Mouse (Mus musculus) ES-E14 (cell line): Measurements from ENCODE around the gene Cfap126. TPM values are rescaled to one million over a fixed set of nuclear protein-coding genes. Genes with fewer than 3 reads are reported as not detected.
"Not testable (repeated sequence)": the region's sequence is repeated elsewhere in the genome, so short reads cannot be mapped to it uniquely, and the experiment has no call there.

ENCODE experiments used
- DNase-seq: peaks from one replicate; pipeline ENCODE4 v3.0.0-alpha.2; 2013; ENCODE audit warnings: low read depth, low spot score
- H3K27ac ChIP-seq: 2 replicates; pipeline ENCODE4 v1.5.1; 2012; ENCODE audit warnings: low read depth, mild to moderate bottlenecking, low read length, moderate library complexity, mixed read lengths; ENCODE audit not compliant: poor library complexity, insufficient read depth, severe bottlenecking
- H3K36me3 ChIP-seq: 2 replicates; pipeline ENCODE4 v1.6.1; 2012; ENCODE audit warnings: mild to moderate bottlenecking, low read length, moderate library complexity, mixed read lengths; ENCODE audit not compliant: control insufficient read depth, poor library complexity, insufficient read depth, severe bottlenecking
- H3K4me1 ChIP-seq, 2 experiments: fragments of 150-350 bp in 1 of 2; sonication (generic) in 1 of 2; 2 replicates each; pipeline ENCODE4 v1.6.1; 2012; ENCODE audit warnings: low read length in 2 of 2, mild to moderate bottlenecking in 1 of 2, mixed read lengths in 1 of 2; ENCODE audit not compliant: control insufficient read depth in 2 of 2, insufficient read depth in 2 of 2, poor library complexity in 1 of 2
- H3K4me3 ChIP-seq, 2 experiments: fragments of 150-350 bp in 1 of 2; sonication (generic) in 1 of 2; 2 replicates each; pipeline ENCODE4 v1.5.1; 2012; ENCODE audit warnings: low read length in 2 of 2, low read depth in 1 of 2, mild to moderate bottlenecking in 1 of 2, mixed read lengths in 1 of 2; ENCODE audit not compliant: insufficient read depth in 1 of 2, poor library complexity in 1 of 2, severe bottlenecking in 1 of 2
- H3K9ac ChIP-seq: 2 replicates; pipeline ENCODE4 v1.6.1; 2012; ENCODE audit warnings: low read depth, mild to moderate bottlenecking, low read length, mixed read lengths; ENCODE audit not compliant: poor library complexity, insufficient read depth, severe bottlenecking
- H3K9me3 ChIP-seq: fragments of 150-350 bp; sonication (generic); 2 replicates; pipeline ENCODE4 v1.6.1; 2012; ENCODE audit warnings: low read depth, mild to moderate bottlenecking, low read length; ENCODE audit not compliant: control insufficient read depth, insufficient read depth
- CHD2 ChIP-seq: IDR thresholded peaks from 2 replicates; pipeline ENCODE4 v1.6.1; 2014; ENCODE audit warnings: mild to moderate bottlenecking, low read depth, low read length, inconsistent platforms
- HCFC1 ChIP-seq: IDR thresholded peaks from 2 replicates; pipeline ENCODE4 v1.6.1; 2012; ENCODE audit warnings: low read length, inconsistent platforms, borderline replicate concordance; ENCODE audit not compliant: insufficient read depth
- MAFK ChIP-seq: IDR thresholded peaks from 2 replicates; pipeline ENCODE4 v1.6.1; 2014; ENCODE audit warnings: mild to moderate bottlenecking, low read depth, low read length, inconsistent platforms; ENCODE audit not compliant: insufficient read depth
- ZC3H11A ChIP-seq: IDR thresholded peaks from 2 replicates; pipeline ENCODE4 v1.6.1; 2012; ENCODE audit warnings: low read depth, mild to moderate bottlenecking, inconsistent platforms, low read length, borderline replicate concordance
- ZNF384 ChIP-seq: IDR thresholded peaks from 2 replicates; pipeline ENCODE4 v1.6.1; 2012; ENCODE audit warnings: low read depth, low read length, inconsistent platforms
- in situ Hi-C, 2 experiments: fragments of 600-800 bp; cut with MboI; formaldehyde crosslinking; loops; one replicate each; pipeline ENCODE4 v1.15.1; 2025; ENCODE audit warnings: low sequenced_read_pairs in 2 of 2, inconsistent platforms in 1 of 2; ENCODE audit not compliant: unreplicated experiment in 2 of 2
- total RNA-seq: library from RNA; depleted of rRNA; stranded (reverse); fragments of 300-350 nt; gene quantifications from 2 replicates; pipeline ENCODE4 v1.2.3, GENCODE M21; 2012; rRNA removed

Cfap126 gene
- total RNA-seq = not detected in 2 replicates

- in situ Hi-C loops = loop anchor here (5.0 to 10.0 kb wide), 2 partner anchors 128 to 131 kb away; no protein-coding TSS in a partner anchor
- DNase-seq = no peak
- Histone ChIP-seq H3K27ac (no peak within 1 kb of the TSS), H3K9me3 (no peaks in the 10 kb centered on the region; the same call in 1 of the 2 replicates), H3K9ac (peak within 1 kb of the TSS; percentile 71), H3K4me1 (peaks cover 2% of the 10 kb centered on the region in 2 experiments; a peak in 1 of 4 replicates), H3K4me3 (peak within 1 kb of the TSS; percentile 66 to 67), H3K36me3 (no peaks in the 10 kb centered on the region)
- no peak for TF ChIP-seq ZNF384
- no peak for TF ChIP-seq MAFK
- TF ChIP-seq CHD2 = no peak
- no peak for TF ChIP-seq HCFC1
- no peak for TF ChIP-seq ZC3H11A
Measured at GRCm38 (mm10) chr1:171113873-171114299, at the start of gene Cfap126. Gene Cfap126, plus strand, starts transcription at chr1:171113918.

- Histone ChIP-seq H3K9ac (peak within 1 kb of the TSS; percentile 2; the same call in 1 of the 2 replicates), H3K4me3 (peak within 1 kb of the TSS; percentile 20 to 44)
- DNase-seq = peak; percentile 90
- H3K4me1 ChIP-seq, H3K27ac ChIP-seq, H3K36me3 ChIP-seq, H3K9me3 ChIP-seq, in situ Hi-C loops: not testable (repeated sequence)
Measured at GRCm38 (mm10) chr1:171064491-171065242, 49.1 kb upstream of the Cfap126 start, which contains the start of gene Fcgr3. Gene Fcgr3, minus strand, starts transcription at chr1:171064935.

GRCm38 (mm10) chr1:171065243-171065587, 48.5 kb upstream of the Cfap126 start:
- in situ Hi-C loops, H3K36me3 ChIP-seq, H3K9me3 ChIP-seq, H3K4me1 ChIP-seq, H3K9ac ChIP-seq, DNase-seq, H3K4me3 ChIP-seq, H3K27ac ChIP-seq: not testable (repeated sequence)

GRCm38 (mm10) chr1:171065768-171066167, 48.0 kb upstream of the Cfap126 start:
- DNase-seq, in situ Hi-C loops, H3K36me3 ChIP-seq, H3K9ac ChIP-seq, H3K27ac ChIP-seq, H3K9me3 ChIP-seq, H3K4me1 ChIP-seq: not testable (repeated sequence)
- peak overlapping the region in 1 of 2 experiments; percentile 35; a peak in 2 of 4 replicates for H3K4me3 ChIP-seq

- H3K4me1 ChIP-seq, H3K27ac ChIP-seq, in situ Hi-C loops, H3K9ac ChIP-seq, H3K4me3 ChIP-seq, H3K9me3 ChIP-seq, DNase-seq, H3K36me3 ChIP-seq: not testable (repeated sequence)
Measured at GRCm38 (mm10) chr1:171066583-171066982, 47.1 kb upstream of the Cfap126 start.

- not testable (repeated sequence) for H3K4me1 ChIP-seq
Measured at GRCm38 (mm10) chr1:171067928-171068327, 45.8 kb upstream of the Cfap126 start.

GRCm38 (mm10) chr1:171069508-171069907, 44.2 kb upstream of the Cfap126 start:
- DNase-seq, H3K4me3 ChIP-seq, H3K27ac ChIP-seq, in situ Hi-C loops, H3K9me3 ChIP-seq, H3K4me1 ChIP-seq, H3K36me3 ChIP-seq, H3K9ac ChIP-seq: not testable (repeated sequence)

More at GRCm38 (mm10) chr1:171067928-171068327, 45.8 kb upstream of the Cfap126 start:
- H3K36me3 ChIP-seq, H3K4me3 ChIP-seq, DNase-seq, in situ Hi-C loops, H3K27ac ChIP-seq, H3K9me3 ChIP-seq, H3K9ac ChIP-seq: not testable (repeated sequence)
